Mouse (Mus musculus): Measurements from ENCODE around the gene Furin. TPM values are rescaled to one million over a fixed set of nuclear protein-coding genes. Genes with fewer than 3 reads are reported as not detected.

Furin gene
- polyA plus RNA-seq (2015; fragmentation: Nextera tagmentation; extraction: Ambion mirVana): 4.4 TPM in 2 replicates

DNA sequence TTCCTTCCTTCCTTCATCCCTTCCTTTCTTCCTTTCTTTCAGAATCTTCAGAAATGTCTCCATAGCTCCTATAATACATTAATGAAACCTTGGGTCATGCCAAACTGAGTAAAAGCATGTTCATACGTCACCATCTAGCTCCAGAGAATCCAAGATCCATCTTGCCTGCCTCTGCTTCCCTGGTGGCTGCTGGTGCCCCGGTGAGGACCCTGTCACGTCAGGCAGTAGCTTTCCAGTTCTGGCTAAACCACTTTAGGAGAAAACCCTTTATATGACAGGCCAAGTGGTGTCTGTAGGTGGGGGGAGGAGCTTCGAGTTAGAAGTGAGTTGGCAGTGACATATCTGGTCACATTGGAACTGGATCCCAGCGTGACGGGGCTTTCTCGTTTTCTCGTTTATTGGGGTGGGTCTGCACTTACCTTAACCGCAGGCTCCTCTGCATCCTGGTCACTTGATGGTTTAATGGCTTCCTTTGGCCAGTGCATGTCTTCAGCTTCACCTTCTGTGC lies at the start of gene Furin:
Gene Furin (minus strand): TSS at position 249 of the 508 bp plus-strand sequence.
- Histone ChIP-seq H3K27ac (ENCODE audit: low read length) (no peak within 1 kb of the TSS), H3K27me3 (replicated peaks; ENCODE audit: control insufficient read depth, insufficient read depth, low read length) (no peaks in the 10 kb centered on the region), H3K4me2 (ENCODE audit: low read length) (no peak within 1 kb of the TSS), H3K9ac (replicated peaks; ENCODE audit: low read depth, low read length) (no peak within 1 kb of the TSS), H3K4me1 (replicated peaks; ENCODE audit: control insufficient read depth, insufficient read depth, low read length) (peaks cover 24% of the 10 kb centered on the region), H3K9me3 (ENCODE audit: control insufficient read depth, low read length) (no peaks in the 10 kb centered on the region), H3K4me3 (replicated peaks; ENCODE audit: low read length) (no peak within 1 kb of the TSS), H3K36me3 (ENCODE audit: control insufficient read depth, insufficient read depth) (no peaks in the 10 kb centered on the region)
- ATAC-seq: no peak
- WGBS: 78% methylated on average over 9 of the region's 9 CpGs

DNA sequence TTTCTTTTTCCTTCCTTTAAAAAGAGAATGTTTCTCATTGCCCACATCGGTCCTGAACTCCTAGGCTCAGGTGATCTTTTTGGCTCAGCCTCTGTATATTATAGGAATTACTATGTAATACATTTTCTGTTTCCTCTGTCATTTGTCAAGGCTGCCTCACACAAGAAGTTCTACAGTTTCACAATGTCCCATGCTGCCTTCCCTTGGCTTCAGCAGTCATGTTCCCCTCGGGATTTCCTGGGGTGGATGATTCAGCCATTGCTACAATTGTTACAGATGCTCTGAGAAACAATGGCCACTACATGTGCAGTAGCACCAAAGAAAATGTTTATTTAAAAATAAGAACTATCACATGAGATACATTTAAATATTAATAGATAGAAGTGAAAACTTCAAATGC lies 49.5 kb upstream of the Furin start:
- Histone ChIP-seq H3K36me3 (ENCODE audit: control insufficient read depth, insufficient read depth) (no peaks in the 10 kb centered on the region), H3K4me1 (replicated peaks; ENCODE audit: control insufficient read depth, insufficient read depth, low read length) (no peaks in the 10 kb centered on the region), H3K9ac (replicated peaks; ENCODE audit: low read depth, low read length) (no peak overlapping the region), H3K4me3 (replicated peaks; ENCODE audit: low read length) (no peak overlapping the region), H3K9me3 (ENCODE audit: control insufficient read depth, low read length) (no peaks in the 10 kb centered on the region), H3K27ac (ENCODE audit: low read length) (no peak overlapping the region), H3K27me3 (replicated peaks; ENCODE audit: control insufficient read depth, insufficient read depth, low read length) (no peaks in the 10 kb centered on the region), H3K4me2 (ENCODE audit: low read length) (no peak overlapping the region)
- WGBS: 93% methylated on average over 2 of the region's 2 CpGs
- no peak for ATAC-seq

DNA sequence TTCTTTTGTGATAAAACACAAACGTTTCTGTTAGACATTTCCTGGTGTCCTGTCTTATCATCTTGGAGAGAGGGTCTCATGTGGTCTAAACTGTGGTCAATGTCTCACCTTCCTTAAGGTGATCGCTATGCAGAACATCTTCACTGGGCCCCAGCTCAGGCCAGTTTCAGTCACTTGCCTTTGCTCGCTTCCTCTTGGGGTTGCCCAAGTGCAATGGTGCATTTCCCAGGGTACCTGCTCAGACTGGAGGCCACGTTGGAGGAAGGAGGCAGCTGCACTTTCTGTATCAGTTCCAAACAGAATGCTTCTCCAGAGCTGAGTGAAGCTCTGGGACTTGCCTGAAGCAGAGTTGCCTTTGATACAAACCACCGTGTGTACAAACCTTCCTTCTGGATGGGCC lies 48.8 kb upstream of the Furin start:
- no peak overlapping the region for H3K27ac ChIP-seq (ENCODE audit: low read length)
- no peak overlapping the region for H3K4me3 ChIP-seq (replicated peaks; ENCODE audit: low read length)
- WGBS: 93% methylated on average over 5 of the region's 5 CpGs
- ATAC-seq: no peak
- no peak overlapping the region for H3K4me2 ChIP-seq (ENCODE audit: low read length)
- no peaks in the 10 kb centered on the region for H3K27me3 ChIP-seq (replicated peaks; ENCODE audit: control insufficient read depth, insufficient read depth, low read length)
- H3K36me3 ChIP-seq (ENCODE audit: control insufficient read depth, insufficient read depth): no peaks in the 10 kb centered on the region
- H3K9me3 ChIP-seq (ENCODE audit: control insufficient read depth, low read length): no peaks in the 10 kb centered on the region
- H3K9ac ChIP-seq (replicated peaks; ENCODE audit: low read depth, low read length): no peak overlapping the region
- H3K4me1 ChIP-seq (replicated peaks; ENCODE audit: control insufficient read depth, insufficient read depth, low read length): no peaks in the 10 kb centered on the region

DNA sequence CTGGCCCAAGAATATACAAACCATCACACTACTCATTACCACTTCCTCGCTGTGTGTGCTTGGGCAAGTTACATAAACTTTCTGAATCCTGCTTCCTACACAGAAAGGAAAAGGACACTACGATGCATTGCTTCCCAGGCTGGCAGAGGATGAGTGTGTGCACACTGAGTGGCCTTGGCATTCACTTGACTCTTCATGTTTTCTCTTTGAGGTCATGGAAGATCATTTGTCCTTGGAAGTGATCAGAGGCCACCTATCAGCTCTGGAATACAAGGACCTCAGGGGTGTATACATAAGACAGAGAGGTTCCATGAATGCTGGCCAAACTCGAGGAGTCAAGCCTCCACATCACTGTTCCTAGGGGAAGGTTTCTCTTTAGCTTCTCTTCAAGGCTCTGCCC lies 47.9 kb upstream of the Furin start:
- Histone ChIP-seq H3K9ac (replicated peaks; ENCODE audit: low read depth, low read length) (no peak overlapping the region), H3K4me2 (ENCODE audit: low read length) (no peak overlapping the region), H3K9me3 (ENCODE audit: control insufficient read depth, low read length) (no peaks in the 10 kb centered on the region), H3K4me1 (replicated peaks; ENCODE audit: control insufficient read depth, insufficient read depth, low read length) (no peaks in the 10 kb centered on the region), H3K27me3 (replicated peaks; ENCODE audit: control insufficient read depth, insufficient read depth, low read length) (no peaks in the 10 kb centered on the region), H3K36me3 (ENCODE audit: control insufficient read depth, insufficient read depth) (no peaks in the 10 kb centered on the region), H3K4me3 (replicated peaks; ENCODE audit: low read length) (no peak overlapping the region), H3K27ac (ENCODE audit: low read length) (no peak overlapping the region)
- ATAC-seq: no peak
- WGBS: 90% methylated on average over 3 of the region's 3 CpGs

DNA sequence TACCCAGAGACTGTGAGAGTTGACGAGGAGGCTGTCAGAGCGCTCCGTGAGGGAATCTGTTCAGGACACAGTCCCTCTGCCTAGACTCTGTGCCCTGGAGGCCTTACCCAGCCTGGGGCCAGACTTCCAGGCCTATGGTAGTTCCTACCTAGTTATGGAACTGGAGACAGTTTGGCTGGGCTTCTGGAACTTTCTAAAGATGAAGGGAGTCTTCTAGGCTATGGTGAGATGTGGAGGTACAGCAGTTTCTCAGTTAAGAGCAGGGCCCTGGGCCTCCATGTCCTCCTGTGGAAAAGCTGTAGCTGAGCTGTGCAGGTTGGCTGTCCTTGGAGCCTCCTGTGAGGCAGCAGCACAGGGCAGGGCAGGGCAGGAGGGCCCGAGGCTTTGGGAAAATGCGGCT lies 47.0 kb upstream of the Furin start:
- Histone ChIP-seq H3K4me3 (replicated peaks; ENCODE audit: low read length) (no peak overlapping the region), H3K27me3 (replicated peaks; ENCODE audit: control insufficient read depth, insufficient read depth, low read length) (no peaks in the 10 kb centered on the region), H3K9ac (replicated peaks; ENCODE audit: low read depth, low read length) (no peak overlapping the region), H3K9me3 (ENCODE audit: control insufficient read depth, low read length) (no peaks in the 10 kb centered on the region), H3K4me1 (replicated peaks; ENCODE audit: control insufficient read depth, insufficient read depth, low read length) (no peaks in the 10 kb centered on the region), H3K4me2 (ENCODE audit: low read length) (no peak overlapping the region), H3K27ac (ENCODE audit: low read length) (no peak overlapping the region), H3K36me3 (ENCODE audit: control insufficient read depth, insufficient read depth) (no peaks in the 10 kb centered on the region)
- ATAC-seq: no peak
- 80% methylated on average over 5 of the region's 5 CpGs for WGBS

DNA sequence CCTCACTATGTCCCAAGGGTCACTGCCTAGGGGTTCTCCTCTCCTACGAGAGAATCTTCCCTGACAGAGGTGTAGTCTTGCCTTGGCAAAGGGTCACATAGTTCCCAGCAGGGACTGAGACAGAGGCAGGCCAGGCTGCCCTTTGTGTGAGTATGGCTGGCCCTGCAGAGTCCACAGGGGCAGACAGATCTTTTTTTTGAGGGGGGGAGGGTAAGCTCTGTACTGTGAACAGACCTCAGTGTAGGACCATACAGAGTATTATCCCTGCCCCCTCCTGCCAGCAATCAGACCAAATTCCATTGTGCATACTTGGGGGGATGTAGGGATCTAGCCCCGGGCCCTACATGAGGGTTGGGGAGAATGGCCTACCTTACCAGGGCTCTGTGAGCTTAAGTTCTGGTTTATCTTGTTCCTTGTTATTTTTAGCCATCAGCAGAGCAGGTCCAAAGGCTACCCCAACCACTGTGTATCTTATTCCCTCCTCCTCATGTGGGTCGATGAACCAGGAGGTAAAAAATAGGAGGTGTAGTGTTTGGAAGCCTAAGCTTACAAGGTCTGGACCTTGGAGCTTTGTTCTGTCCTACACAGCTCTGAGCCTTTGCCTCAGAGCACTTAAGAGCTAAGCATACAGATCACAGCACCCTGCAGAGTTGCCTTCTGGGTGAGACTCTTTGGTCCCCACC lies 46.5 kb upstream of the Furin start:
- Histone ChIP-seq H3K9ac (replicated peaks; ENCODE audit: low read depth, low read length) (no peak overlapping the region), H3K9me3 (ENCODE audit: control insufficient read depth, low read length) (no peaks in the 10 kb centered on the region), H3K36me3 (ENCODE audit: control insufficient read depth, insufficient read depth) (no peaks in the 10 kb centered on the region), H3K27ac (ENCODE audit: low read length) (no peak overlapping the region), H3K27me3 (replicated peaks; ENCODE audit: control insufficient read depth, insufficient read depth, low read length) (no peaks in the 10 kb centered on the region), H3K4me2 (ENCODE audit: low read length) (no peak overlapping the region), H3K4me3 (replicated peaks; ENCODE audit: low read length) (no peak overlapping the region), H3K4me1 (replicated peaks; ENCODE audit: control insufficient read depth, insufficient read depth, low read length) (no peaks in the 10 kb centered on the region)
- 80% methylated on average over 3 of the region's 3 CpGs for WGBS
- no peak for ATAC-seq

DNA sequence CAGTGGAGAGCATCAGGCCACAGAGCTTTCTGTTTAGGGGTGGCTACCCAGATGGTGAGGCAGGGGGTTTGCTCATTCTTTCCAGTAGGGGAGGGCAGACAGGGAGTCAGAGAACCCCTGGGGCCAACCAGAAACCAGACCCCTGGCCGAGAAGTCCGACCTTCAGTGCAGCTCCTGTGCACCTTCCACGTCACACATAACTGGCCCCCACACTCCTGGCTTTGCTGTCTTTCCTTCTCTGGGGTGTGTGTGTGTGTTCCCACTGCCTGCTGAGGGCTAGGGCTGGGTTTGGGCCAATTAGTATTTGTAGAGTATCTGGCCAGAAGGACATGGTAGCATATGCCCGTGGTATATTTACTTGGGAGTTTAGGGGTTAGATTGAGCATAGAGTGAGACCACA lies 45.1 kb upstream of the Furin start:
- no peaks in the 10 kb centered on the region for H3K9me3 ChIP-seq (ENCODE audit: control insufficient read depth, low read length)
- WGBS: 77% methylated on average over 4 of the region's 4 CpGs
- no peak overlapping the region for H3K27ac ChIP-seq (ENCODE audit: low read length)
- H3K27me3 ChIP-seq (replicated peaks; ENCODE audit: control insufficient read depth, insufficient read depth, low read length): no peaks in the 10 kb centered on the region
- no peak for ATAC-seq
- no peaks in the 10 kb centered on the region for H3K4me1 ChIP-seq (replicated peaks; ENCODE audit: control insufficient read depth, insufficient read depth, low read length)
- H3K4me2 ChIP-seq (ENCODE audit: low read length): no peak overlapping the region
- no peaks in the 10 kb centered on the region for H3K36me3 ChIP-seq (ENCODE audit: control insufficient read depth, insufficient read depth)
- H3K9ac ChIP-seq (replicated peaks; ENCODE audit: low read depth, low read length): no peak overlapping the region
- no peak overlapping the region for H3K4me3 ChIP-seq (replicated peaks; ENCODE audit: low read length)

DNA sequence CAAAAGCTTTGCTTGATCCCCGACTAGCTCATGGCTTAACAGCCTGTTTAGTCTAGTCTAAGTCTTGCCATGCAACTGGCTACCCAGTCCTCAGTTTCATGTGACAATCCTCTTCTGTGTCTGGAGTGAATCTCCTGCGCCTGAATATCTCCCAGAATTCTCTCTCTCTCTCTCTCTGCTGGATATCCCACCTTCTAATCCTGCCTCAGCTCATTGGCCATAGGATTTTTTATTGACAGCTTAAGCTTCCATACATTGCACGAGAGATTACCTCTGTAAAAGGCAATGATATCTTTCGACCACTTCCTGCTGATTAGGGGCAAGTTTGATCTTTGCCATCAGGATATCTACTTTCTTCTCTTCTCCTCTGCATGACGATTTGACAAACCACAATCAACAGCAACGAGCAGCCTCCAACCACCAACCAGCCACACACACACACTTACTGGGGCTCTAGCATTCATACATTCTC lies 44.4 kb upstream of the Furin start:
- H3K9ac ChIP-seq (replicated peaks; ENCODE audit: low read depth, low read length): no peak overlapping the region
- H3K4me3 ChIP-seq (replicated peaks; ENCODE audit: low read length): no peak overlapping the region
- no peak for ATAC-seq
- H3K27me3 ChIP-seq (replicated peaks; ENCODE audit: control insufficient read depth, insufficient read depth, low read length): no peaks in the 10 kb centered on the region
- H3K9me3 ChIP-seq (ENCODE audit: control insufficient read depth, low read length): no peaks in the 10 kb centered on the region
- no peak overlapping the region for H3K27ac ChIP-seq (ENCODE audit: low read length)
- H3K36me3 ChIP-seq (ENCODE audit: control insufficient read depth, insufficient read depth): no peaks in the 10 kb centered on the region
- 80% methylated on average over 6 of the region's 6 CpGs for WGBS
- H3K4me2 ChIP-seq (ENCODE audit: low read length): no peak overlapping the region
- H3K4me1 ChIP-seq (replicated peaks; ENCODE audit: control insufficient read depth, insufficient read depth, low read length): no peaks in the 10 kb centered on the region

DNA sequence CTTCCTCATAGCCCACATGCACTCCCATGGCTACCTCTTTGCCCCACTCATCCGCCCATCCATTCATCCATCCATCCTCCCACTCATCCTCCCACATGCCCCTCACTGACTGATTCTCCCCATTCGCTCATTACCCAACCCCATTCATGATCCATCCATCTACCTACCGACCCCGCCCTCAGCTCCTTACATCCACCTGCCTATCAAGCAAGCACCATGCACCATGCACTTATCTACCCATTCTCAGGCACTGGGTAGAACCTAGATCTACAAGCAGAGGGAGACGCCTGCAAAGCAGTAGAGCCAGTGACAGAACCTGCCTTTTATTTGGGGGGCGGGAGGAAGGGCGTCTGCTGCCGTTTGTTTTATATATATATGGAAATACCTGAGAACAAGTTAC lies 42.1 kb upstream of the Furin start:
- WGBS: 94% methylated on average over 8 of the region's 8 CpGs
- H3K9ac ChIP-seq (replicated peaks; ENCODE audit: low read depth, low read length): no peak overlapping the region
- no peak overlapping the region for H3K27ac ChIP-seq (ENCODE audit: low read length)
- H3K4me2 ChIP-seq (ENCODE audit: low read length): no peak overlapping the region
- H3K36me3 ChIP-seq (ENCODE audit: control insufficient read depth, insufficient read depth): no peaks in the 10 kb centered on the region
- no peaks in the 10 kb centered on the region for H3K9me3 ChIP-seq (ENCODE audit: control insufficient read depth, low read length)
- no peak for ATAC-seq
- H3K4me1 ChIP-seq (replicated peaks; ENCODE audit: control insufficient read depth, insufficient read depth, low read length): peaks cover 6% of the 10 kb centered on the region
- no peak overlapping the region for H3K4me3 ChIP-seq (replicated peaks; ENCODE audit: low read length)
- H3K27me3 ChIP-seq (replicated peaks; ENCODE audit: control insufficient read depth, insufficient read depth, low read length): no peaks in the 10 kb centered on the region
